Mouse (Mus musculus) CH12.LX (cell line): Measurements from ENCODE around the gene Sh3tc1. TPM values are rescaled to one million over a fixed set of nuclear protein-coding genes. Genes with fewer than 3 reads are reported as not detected.

ENCODE experiments used
- DNase-seq: peaks from one replicate; pipeline ENCODE4 v3.0.0-alpha.2; 2013; ENCODE audit errors: extremely low read depth
- H3K27ac ChIP-seq: 2 replicates; pipeline ENCODE4 v1.5.1; 2012; ENCODE audit warnings: low read depth, mild to moderate bottlenecking, control low read depth, moderate library complexity; ENCODE audit not compliant: insufficient read depth
- H3K27me3 ChIP-seq: replicated peaks from 2 replicates; pipeline ENCODE3; 2012; ENCODE audit warnings: inconsistent platforms
- H3K36me3 ChIP-seq, 2 experiments: replicated peaks in 1 of 2; 2 replicates each; pipeline versions ENCODE3 to v1.6.1; 2012; ENCODE audit warnings: inconsistent platforms in 1 of 2, low read length in 1 of 2, mild to moderate bottlenecking in 1 of 2, mixed read lengths in 1 of 2, moderate library complexity in 1 of 2; ENCODE audit not compliant: control insufficient read depth in 1 of 2, insufficient read depth in 1 of 2
- H3K4me1 ChIP-seq, 2 experiments: 2 replicates each; pipeline ENCODE4 v1.6.1; 2012; ENCODE audit warnings: inconsistent platforms in 1 of 2, moderate library complexity in 1 of 2; ENCODE audit not compliant: insufficient read depth in 2 of 2, control insufficient read depth in 1 of 2
- H3K4me2 ChIP-seq: 2 replicates; pipeline ENCODE4 v1.6.1; 2012; ENCODE audit warnings: low read depth, mild to moderate bottlenecking, control low read depth; ENCODE audit not compliant: poor library complexity, insufficient read depth, severe bottlenecking
- H3K4me3 ChIP-seq, 3 experiments: fragments of 150-350 bp in 1 of 3; sonication (generic) in 1 of 3; replicated peaks in 1 of 3; 2 replicates each; pipeline versions ENCODE3 to v1.5.1; 2011 to 2012; ENCODE audit warnings: low read depth in 2 of 3, low read length in 2 of 3, mild to moderate bottlenecking in 2 of 3, moderate library complexity in 2 of 3, control low read depth in 1 of 3, improper control_type of control experiment in 1 of 3, inconsistent platforms in 1 of 3, mixed read lengths in 1 of 3; ENCODE audit not compliant: poor library complexity in 1 of 3
- H3K79me2 ChIP-seq: replicated peaks from 2 replicates; pipeline ENCODE4 v1.6.1; 2012; ENCODE audit warnings: mild to moderate bottlenecking, moderate library complexity; ENCODE audit not compliant: control insufficient read depth, poor library complexity, insufficient read depth, severe bottlenecking; ENCODE audit errors: extremely low read depth
- H3K9ac ChIP-seq: 2 replicates; pipeline ENCODE4 v1.6.1; 2012; ENCODE audit warnings: low read depth, mild to moderate bottlenecking, control low read depth, moderate library complexity; ENCODE audit not compliant: insufficient read depth
- H3K9me3 ChIP-seq: replicated peaks from 2 replicates; pipeline ENCODE3; 2012; ENCODE audit warnings: low read length, inconsistent platforms, mixed read lengths
- CHD1 ChIP-seq: IDR thresholded peaks from 2 replicates; pipeline ENCODE4 v1.6.1; 2012; ENCODE audit warnings: low read depth, low read length, improper control_type of control experiment, inconsistent platforms
- CHD2 ChIP-seq: IDR thresholded peaks from 2 replicates; pipeline ENCODE4 v1.6.1; 2011; ENCODE audit warnings: low read length, improper control_type of control experiment
- ELF1 ChIP-seq: IDR thresholded peaks from 2 replicates; pipeline ENCODE4 v1.6.1; 2014; ENCODE audit warnings: low read depth, mild to moderate bottlenecking, inconsistent platforms, low read length, improper control_type of control experiment
- ETS1 ChIP-seq: conservative IDR thresholded peaks from 2 replicates; pipeline ENCODE4 v1.6.1; 2012; ENCODE audit warnings: low read depth, mild to moderate bottlenecking, inconsistent platforms, low read length, improper control_type of control experiment, moderate library complexity
- HCFC1 ChIP-seq: IDR thresholded peaks from 2 replicates; pipeline ENCODE4 v1.6.1; 2012; ENCODE audit warnings: low read depth, mild to moderate bottlenecking, inconsistent platforms, low read length, improper control_type of control experiment
- IRF4 ChIP-seq: IDR thresholded peaks from 2 replicates; pipeline ENCODE4 v1.6.1; 2014; ENCODE audit warnings: low read depth, mild to moderate bottlenecking, inconsistent platforms, low read length, improper control_type of control experiment
- JUN ChIP-seq: IDR thresholded peaks from 2 replicates; pipeline ENCODE4 v1.6.1; 2011; ENCODE audit warnings: low read depth, mild to moderate bottlenecking, low read length, improper control_type of control experiment, moderate library complexity; ENCODE audit not compliant: insufficient read depth
- MAX ChIP-seq: IDR thresholded peaks from 2 replicates; pipeline ENCODE4 v1.6.1; 2011; ENCODE audit warnings: low read length, improper control_type of control experiment
- MAZ ChIP-seq: IDR thresholded peaks from 2 replicates; pipeline ENCODE4 v1.6.1; 2012; ENCODE audit warnings: low read depth, mild to moderate bottlenecking, inconsistent platforms, low read length, improper control_type of control experiment, moderate library complexity
- MEF2A ChIP-seq: IDR thresholded peaks from 2 replicates; pipeline ENCODE4 v1.6.1; 2014; ENCODE audit warnings: low read depth, mild to moderate bottlenecking, inconsistent platforms, low read length, improper control_type of control experiment, borderline replicate concordance
- MYC ChIP-seq: IDR thresholded peaks from 2 replicates; pipeline ENCODE4 v1.6.1; 2011; ENCODE audit warnings: low read depth, mild to moderate bottlenecking, improper control_type of control experiment, low read length
- NRF1 ChIP-seq: IDR thresholded peaks from 2 replicates; pipeline ENCODE4 v1.6.1; 2014; ENCODE audit warnings: low read depth, mild to moderate bottlenecking, inconsistent platforms, low read length, improper control_type of control experiment, moderate library complexity
- PAX5 ChIP-seq: IDR thresholded peaks from 2 replicates; pipeline ENCODE4 v1.6.1; 2012; ENCODE audit warnings: low read length, inconsistent platforms, mixed read lengths
- POLR2AphosphoS2 ChIP-seq: IDR thresholded peaks from 2 replicates; pipeline ENCODE4 v1.6.1; 2011; ENCODE audit warnings: low read depth, low read length, improper control_type of control experiment
- RAD21 ChIP-seq: IDR thresholded peaks from 2 replicates; pipeline ENCODE4 v1.6.1; 2011; ENCODE audit warnings: low read depth, mild to moderate bottlenecking, low read length, improper control_type of control experiment, moderate library complexity
- SMC3 ChIP-seq: IDR thresholded peaks from 2 replicates; pipeline ENCODE4 v1.6.1; 2011; ENCODE audit warnings: low read depth, low read length, improper control_type of control experiment
- TCF12 ChIP-seq: IDR thresholded peaks from 2 replicates; pipeline ENCODE4 v1.6.1; 2014; ENCODE audit warnings: low read depth, mild to moderate bottlenecking, inconsistent platforms, low read length, improper control_type of control experiment
- USF2 ChIP-seq: conservative IDR thresholded peaks from 2 replicates; pipeline ENCODE4 v1.6.1; 2011; ENCODE audit warnings: low read depth, low read length, improper control_type of control experiment
- ZNF384 ChIP-seq: IDR thresholded peaks from 2 replicates; pipeline ENCODE4 v1.6.1; 2012; ENCODE audit warnings: low read depth, low read length, improper control_type of control experiment, inconsistent platforms
- dilution Hi-C: fragments of 300-500 bp; cut with MboI; formaldehyde crosslinking; loops from 2 replicates; pipeline ENCODE4 v1.14.3; 2020; ENCODE audit warnings: low sequenced_read_pairs; ENCODE audit not compliant: extremely low pct_unique_long_range_greater_than_20kb, extremely low pct_ligation_motif_present
- in situ Hi-C: fragments of 300-500 bp; cut with MboI; formaldehyde crosslinking; loops from 3 replicates; pipeline ENCODE4 v1.14.3; 2019; ENCODE audit warnings: low sequenced_read_pairs, low pct_ligation_motif_present, low pct_unique_long_range_greater_than_20kb, mixed read lengths
- polyA plus RNA-seq: library from polyadenylated mRNA; unstranded; fragments of >175 nt; gene quantifications from 2 replicates; pipeline ENCODE4 v1.2.1, GENCODE M21; 2012; ENCODE audit warnings: low read depth; ENCODE audit not compliant: insufficient read length
- total RNA-seq, 2 experiments: library from RNA; depleted of rRNA; stranded (reverse); fragments of 300-350 nt in 1 of 2; fragments of >200 nt in 1 of 2; gene quantifications; 2 replicates each; pipeline ENCODE4 v1.2.3; 2012 to 2014

Gene Sh3tc1
- total and polyA plus RNA-seq, 3 experiments, result 0.85 to 2.3 (median 1.2) TPM

- dilution Hi-C loops, result no loop called here
- no peaks in the 10 kb centered on the region for H3K79me2 ChIP-seq
- no peaks in the 10 kb centered on the region for H3K36me3 ChIP-seq
- no peak overlapping the region for H3K9ac ChIP-seq
- H3K27me3 ChIP-seq, result peaks cover 50% of the 10 kb centered on the region
- no peaks in the 10 kb centered on the region for H3K4me1 ChIP-seq
- H3K27ac ChIP-seq, result no peak overlapping the region
- in situ Hi-C loops, result no loop called here
- DNase-seq, result no peak
- no peak overlapping the region for H3K4me3 ChIP-seq
- H3K9me3 ChIP-seq, result no peaks in the 10 kb centered on the region
- no peak for TF ChIP-seq ELF1
- TF ChIP-seq ETS1, result no peak
- no peak for TF ChIP-seq MEF2A
- no peak for TF ChIP-seq MYC
- TF ChIP-seq TCF12, result no peak
- no peak for TF ChIP-seq CHD1
- no peak for TF ChIP-seq HCFC1
- TF ChIP-seq MAZ, result no peak
- no peak for TF ChIP-seq SMC3
- no peak overlapping the region for H3K4me2 ChIP-seq
These were observed 69.9 kb downstream of the Sh3tc1 start for GRCm38 (mm10) chr5:35669747-35670411.

GRCm38 (mm10) chr5:35666152-35666551 is 73.6 kb downstream of the Sh3tc1 start:
- Histone ChIP-seq H3K9ac (no peak overlapping the region), H3K4me1 (no peaks in the 10 kb centered on the region), H3K27ac (no peak overlapping the region), H3K79me2 (no peaks in the 10 kb centered on the region), H3K36me3 (no peaks in the 10 kb centered on the region), H3K9me3 (no peaks in the 10 kb centered on the region), H3K4me3 (no peak overlapping the region), H3K4me2 (no peak overlapping the region), H3K27me3 (peaks cover 77% of the 10 kb centered on the region)
- DNase-seq, result no peak
- in situ Hi-C loops, result no loop called here
- dilution Hi-C loops, result no loop called here
- TF ChIP-seq RAD21, result no peak

- Histone ChIP-seq H3K9ac (no peak overlapping the region), H3K4me2 (no peak overlapping the region), H3K79me2 (no peaks in the 10 kb centered on the region), H3K36me3 (no peaks in the 10 kb centered on the region), H3K9me3 (no peaks in the 10 kb centered on the region), H3K4me1 (no peaks in the 10 kb centered on the region), H3K27me3 (peaks cover 86% of the 10 kb centered on the region), H3K27ac (no peak overlapping the region), H3K4me3 (no peak overlapping the region)
- dilution Hi-C loops, result no loop called here
- TF ChIP-seq ZNF384 (no peak), CHD2 (no peak), IRF4 (no peak), ELF1 (no peak), NRF1 (no peak), POLR2AphosphoS2 (no peak), USF2 (no peak), JUN (no peak), MAX (no peak), PAX5 (no peak)
- no peak for DNase-seq
- in situ Hi-C loops, result no loop called here
These were observed 77.7 kb downstream of the Sh3tc1 start for GRCm38 (mm10) chr5:35662021-35662545.
